Mouse (Mus musculus) embryonic stem cell, embryonic (primary cell): ENCODE data around the gene Olfr1390.
"Not testable (repeated sequence)": the region's sequence is repeated elsewhere in the genome, so short reads cannot be mapped to it uniquely, and the experiment has no call there.

Experiments used
- CTCF ChIA-PET, 4 experiments: fragments of 300-600 bp in 2 of 4; fragments of 350-600 bp in 2 of 4; sonication (Branson Sonifier 250); formaldehyde crosslinking; loops; one replicate each; lab custom pipeline; 2022; ENCODE audit warnings: inconsistent platforms in 2 of 4; lab: Charles Lee
- POLR2A ChIA-PET, 4 experiments: fragments of 300-600 bp in 2 of 4; fragments of 350-600 bp in 2 of 4; sonication (Branson Sonifier 250); formaldehyde crosslinking; loops; one replicate each; lab custom pipeline; 2022; ENCODE audit warnings: antibody characterized with exemption in 4 of 4, inconsistent platforms in 1 of 4; lab: Charles Lee

The Olfr1390 gene

DNA sequence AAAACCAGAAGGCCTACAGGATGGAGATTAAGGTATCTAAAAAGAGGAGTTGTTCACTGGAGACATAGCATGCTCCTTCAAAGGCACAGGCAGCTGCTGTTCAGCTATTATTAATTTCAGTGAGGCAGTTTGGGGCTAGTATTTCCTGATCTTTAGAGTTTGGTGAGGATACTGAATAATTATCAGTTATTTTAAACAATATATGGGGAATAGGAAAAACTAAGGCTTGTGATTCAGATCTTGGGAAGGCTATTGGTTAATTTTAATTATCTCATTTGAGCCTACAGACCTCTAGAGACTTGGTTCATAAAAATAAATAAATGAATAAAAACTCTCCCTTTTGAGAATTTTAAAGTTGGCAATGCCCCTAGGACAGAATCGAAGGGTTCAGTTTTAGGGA is at the start of gene Olfr1390:
TSS of gene Olfr1390 (plus strand) at position 301 of the 400 bp plus-strand sequence.
- ChIA-PET POLR2A (interaction anchor here in 1 of 4 experiments (0.7 kb wide), 1 partner anchor 209 kb away, joined by 3 read pairs; no protein-coding TSS in a partner anchor), CTCF (no interaction called here)

DNA sequence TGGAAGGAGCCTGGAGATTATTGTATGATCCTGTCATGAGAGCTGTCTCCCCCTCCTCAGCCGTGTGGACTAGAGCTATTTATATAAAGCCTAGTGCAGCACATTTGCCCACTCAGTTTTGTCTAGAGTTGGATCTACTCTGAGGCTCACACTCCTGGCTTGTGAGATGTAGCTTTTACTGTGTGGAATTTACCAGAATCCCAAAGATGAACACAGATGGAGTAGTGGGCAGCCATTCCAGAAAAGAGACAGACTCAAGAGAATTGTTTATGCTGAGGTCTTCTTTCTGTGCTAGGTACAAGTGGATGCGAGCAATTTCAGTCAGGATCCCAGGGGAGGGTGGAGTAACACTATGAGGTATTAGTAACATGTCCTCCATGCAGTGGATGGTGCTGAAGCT is 47.7 kb upstream of the Olfr1390 start:
- CTCF ChIA-PET: interaction anchor here in 1 of 4 experiments (0.6 kb wide), 1 partner anchor 321 kb away, joined by 3 read pairs; no protein-coding TSS in a partner anchor
- POLR2A ChIA-PET: no interaction called here

DNA sequence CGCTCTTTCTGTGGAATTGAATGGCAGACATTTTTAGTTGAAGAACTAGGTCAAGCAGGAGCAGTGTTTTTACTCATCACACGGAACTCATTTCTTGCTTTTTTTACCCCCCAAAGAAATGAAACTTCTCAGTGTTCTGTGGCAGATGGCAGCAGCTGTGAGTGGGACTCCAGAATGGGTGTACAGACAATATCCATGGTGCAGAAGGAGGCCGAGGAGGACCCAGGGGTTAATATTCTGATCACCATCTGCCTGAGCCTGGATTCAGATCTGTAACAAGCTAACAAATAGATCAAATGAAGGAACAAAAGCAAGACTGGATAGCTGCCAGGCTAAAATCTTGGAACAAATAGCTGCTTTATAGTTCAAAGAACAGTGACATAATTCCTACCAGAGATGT is 42.2 kb upstream of the Olfr1390 start:
- ChIA-PET CTCF (no interaction called here), POLR2A (no interaction called here)

DNA sequence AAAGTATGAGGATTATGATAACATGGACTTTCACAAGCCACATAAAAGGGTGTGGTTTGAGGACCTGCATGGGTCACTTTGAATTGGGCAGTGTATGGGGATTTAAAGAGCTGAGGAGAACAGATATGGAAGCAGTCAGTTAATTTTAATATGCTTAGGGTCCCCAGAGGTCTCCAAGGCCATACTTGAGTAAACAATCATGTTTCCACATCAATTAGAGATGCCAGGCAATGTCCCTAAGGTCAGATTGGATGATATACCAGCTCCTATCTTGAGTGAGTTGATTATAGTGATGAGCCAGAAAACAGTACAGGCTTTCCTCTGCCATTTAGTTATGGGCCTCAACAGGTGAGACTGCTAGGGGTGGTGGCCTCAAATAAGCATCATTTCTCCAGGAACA is 30.5 kb upstream of the Olfr1390 start, which contains the start of gene Olfr10:
TSS of gene Olfr10 (plus strand) at position 301 of the 400 bp plus-strand sequence.
- CTCF ChIA-PET: no interaction called here
- POLR2A ChIA-PET: no interaction called here

DNA sequence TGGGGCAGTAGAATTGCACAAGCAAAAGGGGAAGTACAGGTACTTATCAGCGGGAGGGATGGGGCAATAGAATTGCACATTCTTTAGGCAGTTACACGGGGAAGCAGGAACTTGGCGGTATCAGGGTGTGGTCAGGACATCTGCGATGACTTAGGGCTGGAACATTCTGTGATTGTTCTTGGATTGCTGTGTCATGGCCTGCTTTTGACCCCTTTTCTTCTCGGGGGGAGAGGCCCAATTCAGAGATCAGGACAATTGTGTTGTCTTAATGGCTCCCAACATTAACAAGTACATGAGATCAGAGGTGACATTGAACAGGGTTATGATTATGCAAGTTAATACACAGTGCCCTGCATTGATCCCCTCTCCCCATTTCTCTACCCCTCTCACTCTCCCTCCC is 26.4 kb upstream of the Olfr1390 start:
- CTCF ChIA-PET: not testable (repeated sequence)

DNA sequence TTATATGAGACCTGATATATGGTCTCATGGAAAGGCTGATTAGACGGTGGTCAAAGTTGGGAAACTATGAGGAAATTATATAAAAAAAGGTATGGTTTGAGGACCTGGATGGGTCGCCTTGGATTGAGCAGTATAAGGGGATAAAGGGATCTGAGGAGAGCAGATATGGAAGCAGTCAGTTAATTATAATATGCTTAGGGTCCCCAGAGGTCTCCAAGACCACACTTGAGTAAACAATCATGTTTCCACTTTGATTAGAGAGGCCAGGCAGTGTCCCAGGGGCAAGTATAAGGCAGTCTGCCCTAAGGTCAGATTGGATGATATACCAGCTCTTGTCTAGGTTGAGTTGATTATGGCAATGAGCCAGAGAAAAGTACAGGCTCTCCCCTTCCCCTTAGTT is 12.5 kb upstream of the Olfr1390 start, which contains the start of gene Olfr1391:
TSS of gene Olfr1391 (plus strand) at position 301 of the 400 bp plus-strand sequence.
- CTCF ChIA-PET: interaction anchor here in 1 of 4 experiments (0.5 kb wide), 1 partner anchor 1041 kb away, joined by 3 read pairs; no protein-coding TSS in a partner anchor
- POLR2A ChIA-PET: no interaction called here

More for the DNA sequence above, 26.4 kb upstream of the Olfr1390 start:
- POLR2A ChIA-PET: not testable (repeated sequence)

DNA sequence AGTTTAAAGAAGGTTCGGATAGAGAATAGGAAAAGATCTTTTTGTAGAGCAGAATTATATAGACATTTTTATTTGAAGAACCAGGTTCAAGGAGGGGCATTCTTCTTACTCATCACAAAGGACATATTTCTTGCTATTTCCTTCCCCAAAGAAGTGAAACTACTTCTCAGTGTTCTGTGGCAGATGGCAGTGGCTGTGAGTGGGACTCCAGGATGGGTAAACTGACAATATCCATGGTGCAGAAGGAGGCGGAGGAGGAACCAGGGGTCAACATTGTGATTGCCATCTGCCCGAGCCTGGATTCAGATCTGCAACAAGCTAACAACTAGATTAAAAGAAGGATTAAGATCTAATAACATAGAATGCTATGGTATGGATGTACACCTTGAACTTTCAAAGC is 8.3 kb upstream of the Olfr1390 start:
- CTCF ChIA-PET: no interaction called here
- POLR2A ChIA-PET: no interaction called here

DNA sequence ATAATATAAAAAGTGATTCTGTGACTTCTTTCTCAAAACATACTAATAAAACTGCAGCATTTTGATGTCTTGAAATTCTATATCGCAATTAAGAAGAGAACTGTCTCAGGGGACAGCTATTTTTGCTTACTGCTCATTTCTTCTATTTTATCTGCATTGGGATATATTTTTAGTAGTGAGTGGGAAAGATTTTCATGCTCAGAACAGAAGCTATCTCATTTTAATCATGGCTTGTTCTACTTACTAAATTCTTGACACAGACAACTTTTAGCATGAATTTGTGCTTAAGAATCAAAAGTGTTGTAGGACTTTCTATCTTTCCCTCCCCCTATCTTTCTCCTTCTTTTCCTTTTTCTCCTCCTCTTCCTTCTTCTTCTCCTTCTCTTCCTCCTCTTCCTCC is 5.3 kb upstream of the Olfr1390 start:
- ChIA-PET POLR2A (no interaction called here), CTCF (no interaction called here)

DNA sequence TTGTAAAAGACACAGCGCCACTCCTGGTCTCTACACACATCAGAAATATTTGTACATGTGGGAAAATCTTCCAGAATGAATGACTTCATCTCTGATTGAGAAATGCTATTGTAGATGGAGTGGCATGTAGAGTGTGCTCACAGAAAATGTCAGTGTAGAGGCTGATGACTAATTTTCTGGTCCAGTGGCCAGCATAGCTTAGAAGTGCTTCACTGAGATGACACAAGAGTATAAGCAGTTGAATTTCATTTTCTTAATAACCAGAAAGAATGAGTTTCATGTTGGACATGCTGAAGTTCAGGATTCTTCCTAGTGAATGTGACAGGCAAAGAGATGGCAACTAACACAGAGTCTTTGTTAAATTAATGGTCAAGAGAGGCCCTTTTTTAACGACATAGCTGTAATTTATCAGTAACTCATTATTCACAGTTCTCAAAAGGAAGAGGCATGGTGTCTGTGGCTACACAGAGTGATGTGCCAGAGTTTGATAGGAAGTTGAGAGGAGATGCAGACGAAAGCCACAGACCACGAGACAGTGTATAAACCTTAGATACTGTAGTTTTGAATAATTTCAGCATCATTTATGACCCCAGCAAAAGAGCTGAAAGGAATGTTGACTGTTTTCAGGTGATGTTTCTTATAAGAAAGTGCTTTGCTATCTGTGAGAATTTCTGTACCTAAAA is 2.3 kb downstream of the Olfr1390 start:
- ChIA-PET POLR2A (no interaction called here), CTCF (interaction anchor here in 1 of 4 experiments (1.2 kb wide), 1 partner anchor 73 kb away, joined by 3 read pairs; no protein-coding TSS in a partner anchor)

DNA sequence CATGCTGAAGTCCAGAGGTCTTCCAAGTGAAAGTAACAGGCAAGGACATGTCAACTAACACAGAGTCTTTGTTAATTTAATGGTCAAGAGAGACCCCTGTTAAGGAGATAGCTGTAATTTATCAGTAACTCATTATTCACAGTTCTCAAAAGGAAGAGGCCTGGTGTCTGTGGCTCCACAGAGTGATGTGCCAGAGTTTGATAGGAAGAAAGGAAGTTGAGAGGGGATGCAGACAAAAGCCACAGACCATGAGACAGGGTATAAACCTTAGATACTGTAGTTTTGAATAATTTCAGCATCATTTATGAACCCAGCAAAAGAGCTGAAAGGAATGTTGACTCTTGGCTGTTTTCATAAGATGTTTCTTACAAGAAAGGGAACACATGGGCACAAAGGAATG is 48.1 kb downstream of the Olfr1390 start:
- ChIA-PET POLR2A (no interaction called here), CTCF (no interaction called here)

DNA sequence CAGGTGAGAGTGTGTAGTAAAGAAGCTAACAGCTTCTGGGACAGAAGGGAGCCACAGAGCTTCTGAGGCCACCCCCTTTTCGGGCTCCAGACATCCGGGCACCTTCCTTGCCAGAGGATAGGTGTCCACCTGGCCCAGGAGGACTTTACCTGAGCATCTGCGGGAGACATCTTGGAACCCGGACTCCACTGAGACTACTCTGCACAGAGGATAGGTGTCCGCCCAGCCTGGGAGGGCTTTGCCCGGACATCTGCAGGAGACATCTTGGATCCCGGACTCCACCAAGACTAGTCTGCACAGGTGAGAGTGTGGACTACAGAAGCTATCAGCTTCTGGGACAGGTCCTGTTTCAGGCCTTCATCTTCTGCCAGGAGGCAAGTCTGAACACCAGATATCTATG is 51.1 kb downstream of the Olfr1390 start:
- CTCF ChIA-PET: not testable (repeated sequence)
- POLR2A ChIA-PET: interaction anchor here in 1 of 4 experiments (0.6 kb wide), 1 partner anchor 41 kb away, joined by 3 read pairs; no protein-coding TSS in a partner anchor
